In the genomic region with DNA sequence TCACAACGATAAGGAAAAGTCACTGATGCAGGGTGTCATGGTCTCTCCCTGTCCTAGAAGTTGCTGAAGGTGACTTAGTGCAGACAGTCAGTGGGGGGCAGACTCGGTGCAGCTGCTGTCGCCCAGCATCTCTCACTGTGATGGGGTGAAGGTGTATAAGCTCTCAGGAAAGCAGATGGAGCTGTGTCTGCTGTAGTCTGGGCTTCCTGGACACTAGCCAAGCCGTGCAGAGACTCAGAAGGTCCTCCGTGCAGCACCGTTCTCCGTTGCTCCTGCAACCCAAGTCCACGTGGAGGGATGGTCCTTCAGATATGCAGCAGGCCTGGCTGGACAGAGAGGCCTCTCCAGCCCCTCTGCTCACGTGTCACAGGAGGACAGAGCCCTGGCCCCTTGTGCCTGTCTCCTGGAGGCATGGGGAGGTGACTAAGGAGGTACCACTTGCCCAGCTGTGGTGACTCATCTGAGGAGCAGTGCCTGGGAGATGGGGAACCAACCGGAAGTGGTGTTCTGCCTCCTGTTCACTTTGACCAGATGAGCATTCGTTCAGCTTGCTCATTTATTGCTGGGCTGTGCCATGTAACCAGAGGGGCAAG, we compare ENCODE assay signal across 12 mouse cellular contexts.
DNase-seq lines count a peak whose midpoint lies in the region; ATAC-seq and TF ChIP-seq lines count a peak whose summit lies in the region.
"Had no signal": no experiment of that assay in that cellular context is flagged by ENCODE, and none has a peak within 500 bp of the region (broad histone marks: within the 10 kb centered on the region; RNA-seq: fewer than 3 reads in every experiment).

No protein-coding gene starts in this region.

- WGBS in hindbrain, postnatal 0 days: 67% methylated on average over 11 of the region's 11 CpGs
- 89% methylated on average over 11 of the region's 11 CpGs for WGBS in hindbrain, embryonic 11.5 days
- whole genome bisulfite sequencing in kidney, embryonic 16.5 days: 62% methylated on average over 11 of the region's 11 CpGs

- no peak overlapping the region for H3K27ac ChIP-seq in hindbrain, postnatal 0 days
- no peak overlapping the region for H3K27ac ChIP-seq in hindbrain, embryonic 11.5 days (ENCODE audit: low read depth, low read length)
- H3K27ac ChIP-seq in kidney, embryonic 16.5 days (ENCODE audit: low read length): no peak overlapping the region
- H3K27ac ChIP-seq: forebrain, embryonic 15.5 days; heart, adult 2 months; lung, embryonic 15.5 days; stomach, embryonic 15.5 days had no signal

- DNase-seq in hindbrain, postnatal 0 days (ENCODE audit: low spot score): peak; percentile 54
- DNase-seq in hindbrain, embryonic 11.5 days (ENCODE audit: low spot score): no peak
- DNase-seq in 3134 (ENCODE audit: extremely low read depth, insufficient read length, low spot score): peak; percentile 85
- DNase-seq in MN1 (ENCODE audit: low spot score): peak; percentile 76
- peak; percentile 17 for DNase-seq in cerebellum, adult 9-11 months
- no peak for DNase-seq in lung, postnatal 36 days
- DNase-seq: heart, adult 2 months had no signal

- H3K27me3 ChIP-seq in hindbrain, postnatal 0 days (ENCODE audit: insufficient read depth, low read length): no peaks in the 10 kb centered on the region
- no peaks in the 10 kb centered on the region for H3K27me3 ChIP-seq in hindbrain, embryonic 11.5 days (ENCODE audit: control insufficient read depth, insufficient read depth, low read length)
- H3K27me3 ChIP-seq in kidney, embryonic 16.5 days (ENCODE audit: insufficient read depth, low read length): no peaks in the 10 kb centered on the region
- H3K27me3 ChIP-seq: forebrain, embryonic 15.5 days; lung, embryonic 15.5 days; stomach, embryonic 15.5 days had no signal

- TF ChIP-seq CTCF in hindbrain, postnatal 0 days (IDR thresholded peaks at IDR 0.05; ENCODE audit: low read depth): no peak

- no peak overlapping the region for H3K9ac ChIP-seq in hindbrain, postnatal 0 days (replicated peaks; ENCODE audit: low read length)
- no peak overlapping the region for H3K9ac ChIP-seq in hindbrain, embryonic 11.5 days (ENCODE audit: low read depth, low read length)
- H3K9ac ChIP-seq in kidney, embryonic 16.5 days (replicated peaks; ENCODE audit: low read length): no peak overlapping the region
- H3K9ac ChIP-seq: forebrain, embryonic 15.5 days; lung, embryonic 15.5 days; stomach, embryonic 15.5 days had no signal

- no peaks in the 10 kb centered on the region for H3K9me3 ChIP-seq in hindbrain, postnatal 0 days (ENCODE audit: low read length)
- H3K9me3 ChIP-seq in hindbrain, embryonic 11.5 days (ENCODE audit: control insufficient read depth, low read length): no peaks in the 10 kb centered on the region
- no peaks in the 10 kb centered on the region for H3K9me3 ChIP-seq in kidney, embryonic 16.5 days (ENCODE audit: low read length)
- H3K9me3 ChIP-seq: forebrain, embryonic 15.5 days; lung, embryonic 15.5 days; stomach, embryonic 15.5 days had no signal

- H3K36me3 ChIP-seq in hindbrain, postnatal 0 days (ENCODE audit: insufficient read depth, low read length): no peaks in the 10 kb centered on the region
- no peaks in the 10 kb centered on the region for H3K36me3 ChIP-seq in hindbrain, embryonic 11.5 days (ENCODE audit: control insufficient read depth, insufficient read depth, low read length)
- H3K36me3 ChIP-seq in kidney, embryonic 16.5 days (ENCODE audit: insufficient read depth, low read length): no peaks in the 10 kb centered on the region
- H3K36me3 ChIP-seq: forebrain, embryonic 15.5 days; lung, embryonic 15.5 days; stomach, embryonic 15.5 days had no signal

- H3K4me1 ChIP-seq in hindbrain, postnatal 0 days (ENCODE audit: insufficient read depth, low read length): peaks cover 15% of the 10 kb centered on the region; the same call in 1 of the 2 replicates
- peaks cover 8% of the 10 kb centered on the region; the same call in 1 of the 2 replicates for H3K4me1 ChIP-seq in hindbrain, embryonic 11.5 days (replicated peaks; ENCODE audit: control insufficient read depth, insufficient read depth, low read length)
- H3K4me1 ChIP-seq in kidney, embryonic 16.5 days (ENCODE audit: insufficient read depth, low read length): peaks cover 24% of the 10 kb centered on the region

- H3K4me3 ChIP-seq in hindbrain, postnatal 0 days (ENCODE audit: low read length): no peak overlapping the region
- no peak overlapping the region for H3K4me3 ChIP-seq in hindbrain, embryonic 11.5 days (ENCODE audit: low read depth, low read length)
- no peak overlapping the region for H3K4me3 ChIP-seq in kidney, embryonic 16.5 days (ENCODE audit: low read length)
- H3K4me3 ChIP-seq: forebrain, embryonic 15.5 days; heart, adult 2 months; lung, embryonic 15.5 days; stomach, embryonic 15.5 days had no signal

- no peak overlapping the region for H3K4me2 ChIP-seq in hindbrain, postnatal 0 days (ENCODE audit: low read depth, low read length)
- H3K4me2 ChIP-seq in hindbrain, embryonic 11.5 days (replicated peaks; ENCODE audit: low read depth, low read length): no peak overlapping the region
- no peak overlapping the region for H3K4me2 ChIP-seq in kidney, embryonic 16.5 days (replicated peaks; ENCODE audit: low read depth, low read length)
- H3K4me2 ChIP-seq: forebrain, embryonic 15.5 days; lung, embryonic 15.5 days; stomach, embryonic 15.5 days had no signal

- no peak for ATAC-seq in hindbrain, postnatal 0 days
- no peak for ATAC-seq in hindbrain, embryonic 11.5 days (ENCODE audit: low FRiP score)
- ATAC-seq in monocyte, adult 5-6 weeks (replicated peaks; ENCODE audit: insufficient number of reproducible peaks, low FRiP score, low TSS enrichment, poor library complexity, severe bottlenecking): no peak
- ATAC-seq in kidney, embryonic 16.5 days (ENCODE audit: low FRiP score, low TSS enrichment): no peak
- ATAC-seq: forebrain, embryonic 15.5 days had no signal

Comparison
In these comparisons a context has a peak if more than half of its experiments do, and no peak if none do; other contexts are left out.
1. DNase-seq: peak in hindbrain, postnatal 0 days (single experiment), 3134 (single experiment), MN1 (single experiment) and cerebellum, adult 9-11 months (single experiment); none in hindbrain, embryonic 11.5 days (single experiment) and lung, postnatal 36 days (single experiment).